Mouse (Mus musculus) hindbrain, embryonic 14.5 days (tissue): ENCODE measurements around the gene Pak3. TPM values are rescaled to one million over a fixed set of nuclear protein-coding genes. Genes with fewer than 3 reads are reported as not detected.

Experiments used
- microRNA-seq: library from miRNA; unstranded; fragments of <30 nt; microRNA quantifications from one replicate; pipeline ENCODE4, GENCODE M21; 2016
- polyA plus RNA-seq: library from polyadenylated mRNA; unstranded; fragments of >200 nt; fragmentation: Nextera tagmentation; extraction: Ambion mirVana; gene quantifications from 2 replicates; pipeline ENCODE4 v1.2.1, GENCODE M21; 2014

Gene Pak3
- polyA plus RNA-seq, 1 experiment from 2014 or later = 253 TPM

Small RNA genes within 50 kb of the gene (microRNA-seq; reads per million reads assigned to microRNA genes)
- not detected for gene Gm47298

Other genes starting within 250 kb of the Pak3 start
- gene Chrdl1, start 124.3 kb upstream of the Pak3 start, polyA plus RNA-seq = 3.1 and 4.3 TPM in 2 replicates